Mouse (Mus musculus) kidney, postnatal 0 days (tissue): Measurements from ENCODE around the gene Ccdc187. TPM values are rescaled to one million over a fixed set of nuclear protein-coding genes. Genes with fewer than 3 reads are reported as not detected.

ENCODE experiments used
- ATAC-seq: fragments of 200-750 bp; cut with Nextera tagmentation; replicated peaks from 2 replicates; pipeline ENCODE4 v1.8.0; 2017; ENCODE audit warnings: low read depth, moderate number of reproducible peaks, moderate TSS enrichment, moderate library complexity; ENCODE audit not compliant: low FRiP score
- DNase-seq: peaks from one replicate; pipeline ENCODE4 v3.0.0-alpha.2; 2016; ENCODE audit warnings: low spot score
- H3K27ac ChIP-seq: fragments of 300-500 bp; sonication (generic); 2 replicates; pipeline ENCODE4 v1.5.1; 2014; ENCODE audit warnings: mild to moderate bottlenecking
- H3K27me3 ChIP-seq: fragments of 300-500 bp; sonication (generic); 2 replicates; pipeline ENCODE4 v1.6.1; 2014; ENCODE audit warnings: low read length, mixed read lengths; ENCODE audit not compliant: insufficient read depth
- H3K36me3 ChIP-seq: fragments of 300-500 bp; sonication (generic); 2 replicates; pipeline ENCODE4 v1.6.1; 2014; ENCODE audit warnings: low read length, mixed read lengths; ENCODE audit not compliant: insufficient read depth
- H3K4me1 ChIP-seq: fragments of 300-500 bp; sonication (generic); replicated peaks from 2 replicates; pipeline ENCODE4 v1.6.1; 2014; ENCODE audit warnings: antibody characterized with exemption, low read length, mixed read lengths; ENCODE audit not compliant: insufficient read depth
- H3K4me2 ChIP-seq: fragments of 300-500 bp; sonication (generic); 2 replicates; pipeline ENCODE4 v1.6.1; 2014; ENCODE audit warnings: mild to moderate bottlenecking, low read length, moderate library complexity, mixed read lengths
- H3K4me3 ChIP-seq: fragments of 300-500 bp; sonication (generic); replicated peaks from 2 replicates; pipeline ENCODE4 v1.5.1; 2014; ENCODE audit warnings: low read depth, low read length
- H3K9ac ChIP-seq: fragments of 300-500 bp; sonication (generic); 2 replicates; pipeline ENCODE4 v1.6.1; 2014; ENCODE audit warnings: low read depth, low read length
- H3K9me3 ChIP-seq: fragments of 300-500 bp; sonication (generic); replicated peaks from 2 replicates; pipeline ENCODE4 v1.6.1; 2016; ENCODE audit warnings: low read length, inconsistent platforms, mixed read lengths
- CTCF ChIP-seq: IDR thresholded peaks from 2 replicates; pipeline ENCODE4 v1.5.1; 2016; ENCODE audit warnings: antibody characterized with exemption, low read depth, mild to moderate bottlenecking, moderate library complexity
- WGBS: fragments of 180-500 bp; shearing (Covaris S2); extraction: QIAGEN DNeasy Blood & Tissue Kit; methylation state at CpG from one replicate; pipeline ENCODE4 v1.1.7; 2014; 5-methylcytosine and 5-hydroxymethylcytosine counted together
- polyA plus RNA-seq: library from polyadenylated mRNA; unstranded; fragments of >200 nt; fragmentation: Nextera tagmentation; extraction: Ambion mirVana; gene quantifications from 2 replicates; pipeline ENCODE4 v1.2.1, GENCODE M21; 2015

Gene Ccdc187
- polyA plus RNA-seq, 1 experiment from 2014 or later: not detected

- Histone ChIP-seq H3K36me3 (peaks cover 3% of the 10 kb centered on the region), H3K4me3 (no peak overlapping the region), H3K27me3 (no peaks in the 10 kb centered on the region), H3K9ac (no peak overlapping the region), H3K4me1 (0 out of 2 replicates have a peak, but pooled peaks cover 15% of the 10 kb centered on the region), H3K27ac (no peak overlapping the region), H3K9me3 (no peaks in the 10 kb centered on the region), H3K4me2 (no peak overlapping the region)
- TF ChIP-seq CTCF: no peak
- no peak for DNase-seq
- ATAC-seq: no peak
- WGBS: 89% methylated on average over 3 of the region's 3 CpGs
Measured at GRCm38 (mm10) chr2:26317991-26318672, 23.8 kb upstream of the Ccdc187 start.

- TF ChIP-seq CTCF: no peak
- peak overlapping the region; percentile 80; the same call in 1 of the 2 replicates for H3K4me2 ChIP-seq
- DNase-seq (no peak), ATAC-seq (no peak)
- H3K36me3 ChIP-seq: no peaks in the 10 kb centered on the region
- H3K4me3 ChIP-seq: no peak overlapping the region
- H3K27me3 ChIP-seq: no peaks in the 10 kb centered on the region
- no peak overlapping the region for H3K9ac ChIP-seq
- no peaks in the 10 kb centered on the region for H3K9me3 ChIP-seq
- H3K27ac ChIP-seq: no peak overlapping the region
- WGBS: 67% methylated on average over 3 of the region's 3 CpGs
- 0 out of 2 replicates have a peak, but pooled peaks cover 15% of the 10 kb centered on the region for H3K4me1 ChIP-seq
Measured at GRCm38 (mm10) chr2:26317371-26317770, 23.0 kb upstream of the Ccdc187 start.

GRCm38 (mm10) chr2:26316576-26317246 lies 22.4 kb upstream of the Ccdc187 start:
- ATAC-seq: no peak
- no peaks in the 10 kb centered on the region for H3K36me3 ChIP-seq
- WGBS: 50% methylated on average over 9 of the region's 9 CpGs
- H3K4me2 ChIP-seq: peak overlapping the region; percentile 80
- no peak overlapping the region for H3K27ac ChIP-seq
- no peaks in the 10 kb centered on the region for H3K27me3 ChIP-seq
- H3K9me3 ChIP-seq: no peaks in the 10 kb centered on the region
- no peak for TF ChIP-seq CTCF
- H3K9ac ChIP-seq: peak overlapping the region; percentile 79; the same call in 1 of the 2 replicates
- no peak for DNase-seq
- 0 out of 2 replicates have a peak, but pooled peaks cover 15% of the 10 kb centered on the region for H3K4me1 ChIP-seq
- peak overlapping the region; percentile 73 for H3K4me3 ChIP-seq

- Histone ChIP-seq H3K4me2 (peak overlapping the region; percentile 80), H3K27me3 (no peaks in the 10 kb centered on the region), H3K9ac (peak overlapping the region; percentile 79), H3K4me3 (peak overlapping the region; percentile 73), H3K27ac (peak overlapping the region; percentile 89), H3K9me3 (no peaks in the 10 kb centered on the region), H3K36me3 (no peaks in the 10 kb centered on the region), H3K4me1 (0 out of 2 replicates have a peak, but pooled peaks cover 15% of the 10 kb centered on the region)
- TF ChIP-seq CTCF: no peak
- DNase-seq (peak; percentile 55), ATAC-seq (peak; percentile 15; the same call in 1 of the 2 replicates)
- WGBS: under 1% methylated on average over 11 of the region's 11 CpGs
Measured at GRCm38 (mm10) chr2:26315925-26316311, 21.6 kb upstream of the Ccdc187 start.

- ATAC-seq (peak; percentile 79), DNase-seq (peak; percentile 92)
- Histone ChIP-seq H3K4me1 (0 out of 2 replicates have a peak, but pooled peaks cover 15% of the 10 kb centered on the region), H3K9me3 (no peaks in the 10 kb centered on the region), H3K4me3 (peak within 1 kb of the TSS; percentile 73), H3K9ac (peak within 1 kb of the TSS; percentile 79), H3K27ac (peak within 1 kb of the TSS; percentile 89), H3K27me3 (no peaks in the 10 kb centered on the region), H3K36me3 (no peaks in the 10 kb centered on the region), H3K4me2 (peak within 1 kb of the TSS; percentile 80)
- TF ChIP-seq CTCF: no peak
- 0% methylated on average over 61 of the region's 66 CpGs for WGBS
Measured at GRCm38 (mm10) chr2:26315072-26315924, 20.9 kb upstream of the Ccdc187 start, which contains the start of gene Gpsm1. TSS of gene Gpsm1 (plus strand) at chr2:26315515.
